Mouse (Mus musculus) right cerebral cortex, postnatal 14 days (tissue): ENCODE measurements around the gene Rac3.
"Not testable (repeated sequence)": the region's sequence is repeated elsewhere in the genome, so short reads cannot be mapped to it uniquely, and the experiment has no call there.

Experiments
- DNase-seq: peaks from one replicate; pipeline ENCODE4 v3.0.0; 2022

Rac3 gene

DNA sequence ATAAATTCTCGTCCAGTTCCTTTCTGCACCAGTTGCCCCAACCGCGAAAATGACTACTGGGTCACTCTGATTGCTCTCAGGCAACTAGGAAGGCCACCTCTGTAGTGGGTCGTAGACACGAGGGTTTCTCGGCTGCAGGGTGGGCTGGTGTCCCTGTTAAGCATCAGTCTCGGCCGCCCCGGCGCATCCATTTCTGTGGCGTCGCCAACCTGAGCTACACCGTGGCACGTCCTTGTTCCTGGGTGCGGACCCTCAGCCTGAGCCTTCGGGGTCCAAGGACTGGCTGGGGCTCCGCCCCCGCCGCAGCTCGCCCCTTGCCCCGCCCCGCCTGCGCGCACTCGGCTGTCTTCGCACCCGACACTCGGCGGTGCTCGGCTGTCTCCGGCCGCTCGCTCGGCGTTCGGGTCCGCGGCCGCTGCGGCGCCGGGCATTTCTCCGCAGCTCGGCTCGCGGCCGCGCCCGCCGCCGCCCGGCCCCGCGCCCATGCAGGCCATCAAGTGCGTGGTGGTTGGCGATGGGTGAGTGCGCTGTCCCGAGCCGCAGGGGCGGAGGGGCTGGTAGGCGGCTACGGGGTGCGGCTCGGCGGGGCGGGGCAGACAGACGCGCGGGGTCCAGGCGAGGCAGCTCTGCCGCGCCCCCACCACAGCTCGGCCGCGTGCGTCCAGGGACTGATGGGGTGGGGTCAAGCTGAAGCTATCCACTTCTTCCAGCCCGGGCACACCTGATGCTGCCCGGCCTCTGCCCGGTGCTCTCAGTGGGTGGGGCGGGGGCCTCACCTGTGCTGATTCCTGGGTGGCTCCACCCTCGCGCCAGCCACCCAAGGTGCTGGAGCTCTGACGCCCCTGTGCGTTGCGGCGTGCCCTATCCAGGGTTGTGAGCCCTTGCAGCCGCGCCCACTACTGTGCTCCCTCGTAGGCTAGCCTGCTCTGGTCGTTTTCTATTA is at the start of gene Rac3:
Rac3 (plus strand) TSS at position 347 of the 943 bp plus-strand sequence.
- peak; percentile 79 for DNase-seq

DNA sequence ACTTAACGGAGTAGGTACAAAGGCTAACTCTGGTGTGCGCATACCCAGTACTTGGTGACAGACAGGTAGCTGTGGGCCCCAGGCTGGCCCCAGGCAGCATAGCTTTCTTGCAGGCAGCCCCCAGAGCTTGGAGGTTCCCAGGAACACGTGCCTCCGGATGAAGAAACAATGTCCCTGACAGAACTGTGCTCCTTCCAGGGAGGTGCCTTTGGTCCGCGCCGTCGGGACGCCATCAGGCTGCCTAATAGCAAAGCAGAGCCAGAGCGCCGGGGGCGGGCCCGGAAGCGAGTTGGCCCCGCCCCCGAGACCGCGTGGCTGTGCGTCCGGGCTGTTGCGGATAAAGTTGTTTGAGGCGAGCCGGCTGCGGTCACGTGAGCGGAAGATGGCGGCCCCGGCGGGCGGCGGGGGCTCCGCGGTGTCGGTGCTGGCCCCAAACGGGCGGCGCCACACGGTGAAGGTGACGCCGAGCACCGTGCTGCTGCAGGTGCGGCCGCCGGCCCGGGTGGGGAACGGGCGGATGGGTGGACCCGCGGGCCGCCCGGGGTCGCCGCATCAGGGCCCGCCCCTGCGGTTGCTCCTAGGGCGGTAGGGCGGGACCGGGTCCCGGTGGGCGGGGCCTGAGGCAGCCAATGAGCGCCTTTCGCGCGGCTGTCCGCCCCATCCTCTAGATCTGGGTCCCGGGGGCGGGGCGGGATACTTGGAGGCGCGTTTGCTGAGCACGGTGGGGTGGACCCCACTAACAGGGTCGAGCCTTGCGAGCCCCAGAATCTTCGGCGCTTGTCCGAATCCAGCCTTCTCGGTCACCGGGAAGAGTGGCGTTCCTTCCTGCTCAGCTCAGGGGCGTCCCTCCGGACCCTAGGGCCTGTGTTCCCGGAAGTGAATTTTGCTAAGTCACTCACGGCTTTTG is 48.3 kb upstream of the Rac3 start, which contains the start of gene Aspscr1:
Aspscr1 (plus strand) TSS at position 287 of the 907 bp plus-strand sequence.
- peak; percentile 95 for DNase-seq

DNA sequence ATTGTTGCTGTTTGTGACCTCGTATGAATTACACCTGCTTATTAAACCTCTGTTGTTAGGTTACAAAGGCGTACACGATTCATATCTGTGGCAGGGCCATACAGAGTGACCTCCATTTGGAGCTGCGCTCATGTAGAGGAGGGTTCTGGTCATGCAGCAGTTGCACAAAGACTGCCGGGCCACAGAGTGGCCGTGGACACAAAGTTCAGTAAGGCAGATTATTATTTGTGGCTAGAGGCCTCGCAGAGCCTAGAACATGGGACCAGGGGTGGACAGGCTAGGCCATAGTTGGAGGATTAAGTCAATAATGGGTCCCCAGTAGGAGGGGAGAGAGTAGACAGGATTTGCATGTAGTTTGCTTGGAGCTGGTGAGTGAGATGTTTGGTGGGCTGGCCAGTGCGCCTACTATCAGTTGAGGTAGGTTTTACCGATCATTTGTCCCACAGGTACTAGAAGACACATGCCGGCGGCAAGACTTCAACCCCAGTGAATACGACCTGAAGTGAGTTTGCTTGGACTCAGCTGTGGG is 47.6 kb upstream of the Rac3 start:
- no peak for DNase-seq

DNA sequence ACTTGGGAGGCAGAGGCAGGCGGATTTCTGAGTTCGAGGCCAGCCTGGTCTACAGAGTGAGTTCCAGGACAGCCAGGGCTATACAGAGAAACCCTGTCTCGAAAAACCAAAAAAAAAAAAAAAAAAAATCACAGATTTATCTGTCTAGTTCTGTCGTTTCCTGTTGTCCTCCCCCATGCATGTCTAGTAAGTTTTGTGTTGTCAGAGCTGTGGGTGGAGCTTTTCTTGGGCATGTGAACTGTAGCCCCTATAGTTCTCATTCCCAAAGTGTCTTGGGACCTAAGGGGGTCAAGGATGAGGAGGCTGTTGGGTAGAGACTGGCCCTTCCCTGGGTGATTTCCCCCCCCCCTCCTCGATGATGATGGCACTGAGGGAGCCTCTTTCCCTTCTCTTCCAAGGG is 45.4 kb upstream of the Rac3 start:
- not testable (repeated sequence) for DNase-seq

DNA sequence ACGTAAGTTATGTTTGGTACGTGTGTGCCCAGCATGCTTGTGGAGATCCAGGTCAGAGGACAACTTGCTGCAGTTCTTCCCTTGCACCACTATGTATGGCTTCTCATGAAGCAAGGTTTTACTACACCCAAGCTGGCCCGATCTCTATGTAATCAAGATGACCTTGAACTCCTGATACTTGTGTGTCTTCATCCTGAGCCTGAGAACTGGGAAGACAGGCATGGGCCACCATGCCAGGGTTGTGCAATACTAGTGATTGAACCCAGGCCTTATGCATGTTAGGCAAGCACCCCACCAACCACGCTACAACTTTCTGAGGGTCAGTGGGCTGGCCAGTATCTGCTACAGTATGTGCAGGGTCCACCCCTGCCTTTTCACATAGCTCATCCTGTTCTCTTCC is 44.3 kb upstream of the Rac3 start:
- DNase-seq, result no peak

DNA sequence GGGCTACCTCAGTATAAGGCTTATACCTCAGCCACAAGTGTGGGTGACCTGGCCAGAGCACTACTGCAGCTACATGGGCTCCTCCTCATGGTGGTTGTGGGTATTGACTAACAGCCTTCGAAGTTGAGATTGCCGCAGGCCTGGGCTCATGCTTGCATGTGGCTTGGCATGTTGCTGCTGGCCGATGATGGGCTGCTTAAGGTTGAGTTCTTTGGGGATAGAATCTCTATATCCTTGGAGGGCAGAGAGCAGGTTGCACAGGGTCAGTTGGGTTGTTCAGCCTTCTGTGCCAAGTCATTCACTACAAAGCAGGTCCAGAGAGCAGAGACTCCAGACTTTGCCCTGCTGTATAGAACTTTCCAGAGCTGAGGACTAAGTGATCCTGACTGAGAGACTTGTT is 41.4 kb upstream of the Rac3 start:
- DNase-seq, result no peak

DNA sequence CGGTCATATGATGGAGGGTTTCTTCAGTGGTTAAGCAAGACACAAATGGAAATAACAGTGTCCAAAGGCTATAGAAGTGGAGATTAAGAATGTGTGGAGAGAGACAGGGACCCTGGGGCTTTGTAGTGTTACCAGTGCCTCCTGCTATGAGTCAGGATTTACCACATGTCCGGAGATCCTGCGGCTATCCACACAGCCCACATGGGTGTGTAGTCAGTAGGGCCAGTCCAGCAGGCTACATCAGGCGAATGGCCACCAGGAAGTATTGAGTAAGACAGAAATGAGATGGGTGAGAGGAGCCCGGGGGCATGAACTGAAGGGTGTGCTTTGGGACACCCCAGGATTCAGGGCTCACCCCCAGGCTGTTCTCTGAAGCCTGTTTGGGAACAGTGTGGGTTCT is 38.6 kb upstream of the Rac3 start:
- no peak for DNase-seq

DNA sequence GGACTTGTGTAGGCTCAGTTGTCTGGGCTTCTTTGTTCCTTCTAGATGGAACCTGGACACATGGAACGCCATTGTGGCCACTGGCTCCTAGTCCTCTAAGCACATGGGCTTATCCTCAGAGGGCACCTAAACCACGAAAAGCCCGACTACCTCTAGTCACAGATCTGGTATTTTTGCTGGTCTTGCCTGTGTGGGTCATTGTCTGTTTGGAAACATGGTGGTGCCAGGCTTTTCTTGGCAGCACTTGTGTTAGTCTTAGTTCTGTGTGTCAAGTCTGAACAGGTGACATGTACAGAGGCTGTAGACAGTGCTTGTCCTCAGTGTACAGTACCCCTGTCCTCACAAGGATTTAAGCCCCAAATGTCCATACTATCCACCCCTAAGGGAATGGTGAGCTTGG is 37.7 kb upstream of the Rac3 start:
- no peak for DNase-seq

DNA sequence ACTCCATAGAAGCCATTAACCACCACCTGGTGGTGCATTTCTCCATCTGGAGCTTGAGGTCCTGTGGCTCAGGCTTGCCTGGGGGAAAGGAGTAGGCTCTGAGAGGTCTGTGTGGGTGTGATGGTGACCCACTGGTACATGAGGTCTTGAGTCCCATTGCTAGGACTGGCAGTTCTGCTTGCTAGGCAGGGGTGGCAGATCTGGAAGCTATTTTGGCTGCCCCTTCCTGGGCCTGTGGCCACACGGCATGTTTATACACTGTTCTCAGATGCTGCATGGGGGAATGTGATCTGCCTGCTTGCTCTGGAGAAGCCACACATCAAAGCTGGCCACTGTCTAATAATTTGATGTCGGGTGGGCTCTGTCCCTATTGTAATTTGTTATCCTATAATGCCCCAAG is 37.2 kb upstream of the Rac3 start:
- DNase-seq, result no peak

DNA sequence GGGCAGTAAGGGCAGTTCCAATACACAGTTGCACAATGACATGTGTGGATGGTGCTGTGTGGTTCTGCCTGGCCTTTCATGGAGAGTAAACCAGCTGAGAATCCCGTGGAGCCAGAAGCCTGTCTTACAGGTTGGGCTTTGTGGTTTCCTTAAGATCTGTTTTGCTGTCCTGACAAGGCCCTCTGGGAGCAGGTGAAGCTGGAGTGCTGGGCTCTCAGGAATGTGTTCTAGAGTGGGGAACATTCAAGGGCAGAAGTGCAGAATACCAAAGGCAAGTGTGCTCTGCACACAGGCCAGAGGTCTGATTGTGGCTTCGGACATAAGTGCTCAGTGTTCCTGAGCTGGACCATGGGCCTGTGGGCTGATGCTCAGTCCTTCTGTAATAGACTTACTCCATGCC is 36.6 kb upstream of the Rac3 start:
- no peak for DNase-seq

DNA sequence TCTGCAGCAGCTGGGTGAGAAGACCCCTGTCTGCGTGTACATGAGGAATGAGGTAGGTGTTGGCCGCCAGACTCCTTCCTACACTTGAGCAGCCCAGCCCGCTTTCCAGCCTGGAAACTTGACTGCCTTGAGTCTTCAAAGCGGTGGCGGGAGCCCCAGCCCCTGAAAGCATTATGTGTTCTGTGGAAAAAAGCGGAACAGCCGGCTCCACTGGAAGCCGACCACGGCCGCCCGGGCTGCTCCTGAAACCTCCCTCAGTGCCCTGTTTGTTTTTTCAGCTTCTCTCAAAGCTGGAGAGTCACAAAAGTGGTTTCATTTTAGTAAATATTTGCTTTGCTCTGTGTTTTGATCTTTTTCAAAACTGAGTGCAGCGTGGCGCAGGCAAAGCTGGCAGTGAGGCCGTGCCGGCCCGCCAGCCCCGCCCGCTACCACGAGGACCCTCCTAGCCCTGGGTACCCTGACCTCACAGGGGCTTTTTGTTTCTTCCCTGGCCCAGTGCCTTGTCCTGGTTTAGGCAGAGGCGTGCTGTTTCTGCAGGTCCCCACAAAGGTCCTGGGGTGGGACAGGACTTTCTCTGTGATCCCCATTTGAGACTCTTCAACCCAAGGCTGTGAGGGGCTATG is 34.5 kb upstream of the Rac3 start:
- no peak for DNase-seq

DNA sequence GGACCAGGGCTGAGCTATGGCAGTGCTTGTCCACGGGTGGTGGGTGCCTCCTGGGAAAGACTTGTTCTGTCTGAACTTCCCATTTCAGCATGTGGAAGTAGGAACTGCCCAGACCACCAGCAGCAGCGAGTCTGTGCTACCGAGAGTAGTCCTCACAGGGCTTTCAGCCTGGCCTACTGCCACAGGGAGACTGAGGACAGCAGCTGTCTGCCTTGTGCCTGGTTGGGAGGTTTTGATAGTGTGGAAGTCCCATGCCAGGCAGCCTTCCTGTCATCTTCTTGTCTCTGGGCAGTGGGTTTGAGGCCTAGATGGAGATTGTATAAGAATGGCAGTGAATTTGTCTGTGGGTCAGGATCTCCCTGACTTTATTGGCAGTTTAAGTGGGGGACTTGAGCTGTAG is 31.9 kb upstream of the Rac3 start:
- no peak for DNase-seq

DNA sequence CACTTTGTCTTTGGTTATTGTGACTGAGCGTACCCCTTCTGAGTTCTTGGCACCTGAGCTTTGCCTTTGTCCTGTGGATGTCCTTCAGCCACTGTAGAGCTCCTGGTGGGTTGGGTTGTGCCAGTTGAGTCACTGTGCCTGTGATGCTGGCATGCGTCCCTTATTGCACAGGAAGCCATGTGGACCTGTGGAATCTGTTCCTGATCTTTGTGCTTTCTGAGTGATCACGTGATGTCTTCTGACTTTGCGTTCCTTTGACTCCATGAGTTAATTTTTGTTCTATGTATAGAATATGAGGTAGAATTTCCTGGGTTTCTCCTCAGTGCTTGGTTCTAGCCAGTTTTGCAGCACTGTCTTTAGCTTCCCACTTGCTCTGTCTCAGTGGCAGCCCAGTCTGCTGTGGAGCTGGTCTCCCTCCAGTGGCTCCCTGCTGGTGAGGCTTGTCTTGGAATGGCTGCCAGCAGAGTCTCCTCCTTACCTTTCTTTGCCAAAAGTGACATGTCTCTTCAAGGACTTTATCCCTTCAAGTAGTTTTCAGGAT is 28.7 kb upstream of the Rac3 start:
- DNase-seq, result no peak

DNA sequence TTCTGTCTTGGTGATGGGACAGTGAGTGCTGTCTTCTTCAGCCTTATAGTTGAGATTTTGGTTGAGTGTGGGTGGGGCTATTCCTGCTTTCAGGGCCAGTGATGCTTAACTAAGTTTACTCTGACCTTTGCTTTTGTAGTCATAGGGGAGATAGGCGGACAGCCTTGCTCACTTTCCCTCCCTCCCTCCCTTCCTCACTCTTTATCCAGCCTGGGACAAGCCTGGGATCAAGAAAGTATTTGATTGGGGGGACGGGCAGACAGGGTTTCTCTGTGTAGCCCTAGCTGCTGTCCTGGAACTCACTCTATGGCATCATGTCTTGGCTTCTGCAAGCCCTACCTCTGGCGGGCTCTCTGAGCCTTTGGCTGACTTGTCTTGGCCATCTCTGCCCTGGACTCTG is 27.8 kb upstream of the Rac3 start:
- DNase-seq, result no peak

DNA sequence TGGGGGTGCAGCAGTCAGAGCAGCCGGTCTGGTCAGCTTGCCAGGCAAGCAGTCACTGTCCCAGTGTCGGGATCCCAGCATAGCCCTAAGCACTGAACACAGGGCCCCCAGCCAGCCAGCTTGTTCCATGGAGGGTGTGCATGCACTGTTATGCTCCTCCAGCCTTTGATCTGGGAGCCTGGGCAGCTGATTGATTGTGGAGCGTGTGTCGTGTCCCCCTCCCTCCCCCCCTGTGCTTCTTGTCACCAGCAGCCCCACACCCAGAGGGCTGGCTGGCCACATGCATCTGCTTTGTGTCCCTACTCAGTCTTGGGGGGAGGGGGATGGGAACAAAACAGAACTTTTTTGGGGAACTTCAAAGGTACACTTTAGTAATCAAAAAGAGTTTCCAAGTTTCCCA is 26.1 kb upstream of the Rac3 start:
- DNase-seq, result no peak

DNA sequence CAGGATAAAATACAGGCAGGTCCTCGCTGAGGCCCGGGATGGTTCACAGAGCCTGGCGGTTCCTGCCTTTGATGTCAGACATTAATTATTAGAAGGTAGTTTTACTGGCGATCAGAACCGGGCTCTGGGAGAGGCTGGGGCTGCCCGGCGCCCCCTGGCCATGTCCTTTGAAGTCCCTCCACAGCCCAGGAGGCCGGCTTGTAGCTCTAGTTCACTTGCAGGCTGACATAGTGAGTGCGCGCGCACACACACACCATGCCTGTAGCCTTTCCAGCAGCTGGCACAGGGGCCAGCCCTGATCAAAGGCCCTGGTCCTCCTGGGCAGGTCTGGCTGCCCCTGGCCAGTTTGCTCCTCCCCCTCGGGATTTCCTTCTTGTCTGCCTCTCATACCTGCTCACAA is 25.6 kb upstream of the Rac3 start:
- no peak for DNase-seq

DNA sequence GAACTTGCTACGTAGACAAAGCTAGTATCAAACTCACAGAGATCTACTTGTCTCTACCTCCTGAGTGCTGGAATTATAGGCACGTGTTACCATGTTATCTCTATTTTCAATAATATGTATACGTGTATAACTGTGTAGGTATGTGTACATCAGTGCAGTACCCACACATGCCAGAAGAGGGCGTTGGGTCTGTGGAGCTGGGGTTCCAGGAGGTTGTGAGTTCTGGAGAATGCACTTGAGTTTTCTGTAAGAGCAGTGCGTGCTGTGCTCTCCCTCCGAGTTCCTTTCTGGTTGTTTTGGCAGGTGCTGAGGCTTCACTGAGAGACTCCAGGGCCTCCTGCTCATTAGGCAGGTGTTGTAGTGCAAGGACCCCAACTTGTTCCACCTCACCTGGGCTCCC is 24.7 kb upstream of the Rac3 start:
- no peak for DNase-seq

DNA sequence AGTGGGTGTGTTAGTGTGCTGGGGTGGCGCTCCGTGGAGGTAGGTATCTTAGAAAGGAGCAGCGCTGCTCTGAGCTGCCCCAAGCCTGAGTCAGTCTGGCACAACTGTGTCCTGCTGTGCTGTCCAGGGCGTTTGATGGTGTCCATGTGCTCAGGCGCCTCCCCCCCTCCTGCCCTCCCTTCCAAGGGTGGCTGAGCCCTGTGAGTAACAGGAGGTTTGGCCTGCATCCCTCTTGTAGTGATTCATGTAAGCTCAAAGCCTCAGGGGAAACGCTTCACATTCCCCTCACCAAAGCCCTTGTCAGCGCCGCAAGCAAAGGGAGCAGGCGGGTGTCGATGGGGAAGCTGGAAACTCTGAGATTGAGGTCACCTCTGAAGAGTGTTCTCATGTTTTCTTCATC is 23.5 kb upstream of the Rac3 start:
- DNase-seq, result no peak

DNA sequence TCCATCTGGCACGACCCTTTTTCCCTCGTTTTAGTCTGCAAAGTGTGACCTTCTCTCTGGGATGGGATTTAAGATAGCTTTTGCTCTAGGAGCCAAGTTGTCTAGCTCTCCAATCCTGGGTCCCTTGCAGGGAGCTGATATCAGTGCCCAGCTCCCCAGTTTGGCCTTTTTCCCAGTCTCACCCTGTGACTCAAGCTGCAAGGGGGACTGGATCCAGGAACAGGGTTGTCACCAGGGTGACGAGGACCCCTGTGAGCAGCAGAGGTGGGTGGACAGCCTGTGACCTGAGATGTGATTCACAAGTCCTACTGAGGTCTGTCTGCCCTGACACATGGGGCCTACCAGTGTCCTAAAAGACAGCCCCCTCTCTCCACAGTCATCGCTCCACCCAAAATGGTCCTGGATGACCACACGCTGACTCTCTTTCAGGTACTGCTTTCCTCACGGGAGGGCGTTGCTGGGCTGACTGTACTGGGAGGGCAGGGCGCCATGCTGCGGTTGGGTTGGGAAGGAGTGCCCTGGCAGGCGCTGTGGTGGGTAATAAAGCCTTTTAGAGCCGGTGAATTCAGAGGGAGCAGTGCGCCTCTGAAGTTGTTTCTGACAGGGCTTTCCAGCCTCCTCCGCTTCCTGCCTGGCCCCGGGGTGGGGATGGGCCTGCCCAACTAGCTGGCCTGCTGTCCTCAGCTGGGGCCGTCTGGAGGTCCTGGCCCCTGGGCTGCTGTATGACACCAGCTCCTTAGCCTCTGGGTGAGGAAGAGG is 17.4 kb upstream of the Rac3 start:
- DNase-seq, result no peak

DNA sequence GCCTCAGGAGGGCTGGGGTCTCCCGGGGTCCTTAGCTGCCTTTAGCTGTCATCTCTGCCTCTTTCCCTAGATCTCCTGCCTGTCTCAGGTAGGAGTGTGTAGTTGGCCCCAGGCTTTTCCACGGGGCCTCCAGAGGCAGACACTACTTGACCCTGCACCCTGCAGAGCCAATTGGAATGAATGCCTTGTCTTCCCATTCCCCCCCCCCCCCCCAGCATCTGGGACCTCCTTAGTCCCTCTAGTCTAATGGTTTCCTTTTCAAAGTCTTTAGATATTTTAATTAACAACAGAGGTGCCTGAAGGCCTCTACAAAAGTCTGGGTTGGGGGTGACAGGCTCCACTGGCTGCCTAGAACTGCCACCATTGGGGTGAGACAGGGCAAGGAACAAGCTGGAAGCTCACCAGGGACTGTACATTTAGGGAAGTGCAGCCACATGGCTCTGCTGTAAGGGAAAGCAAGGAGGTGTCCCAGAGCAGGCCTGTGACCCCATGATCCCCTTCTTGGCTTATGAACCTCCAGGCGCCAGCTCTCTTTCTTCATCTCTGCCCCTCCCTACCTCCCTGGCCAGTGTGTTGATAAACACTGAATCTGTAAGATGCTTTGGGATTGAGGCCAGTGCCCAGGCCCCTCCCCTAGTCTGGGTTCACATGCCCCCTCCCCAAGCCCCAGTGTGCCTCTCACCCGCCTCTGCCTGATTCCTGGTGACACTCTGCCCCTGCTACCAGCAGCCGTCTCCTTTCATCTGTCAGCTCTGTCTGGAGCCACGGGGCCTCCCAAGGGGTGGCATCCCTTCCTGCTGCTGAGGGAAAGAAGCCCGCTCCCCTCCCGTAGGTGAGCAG is 16.6 kb upstream of the Rac3 start:
- DNase-seq, result no peak

DNA sequence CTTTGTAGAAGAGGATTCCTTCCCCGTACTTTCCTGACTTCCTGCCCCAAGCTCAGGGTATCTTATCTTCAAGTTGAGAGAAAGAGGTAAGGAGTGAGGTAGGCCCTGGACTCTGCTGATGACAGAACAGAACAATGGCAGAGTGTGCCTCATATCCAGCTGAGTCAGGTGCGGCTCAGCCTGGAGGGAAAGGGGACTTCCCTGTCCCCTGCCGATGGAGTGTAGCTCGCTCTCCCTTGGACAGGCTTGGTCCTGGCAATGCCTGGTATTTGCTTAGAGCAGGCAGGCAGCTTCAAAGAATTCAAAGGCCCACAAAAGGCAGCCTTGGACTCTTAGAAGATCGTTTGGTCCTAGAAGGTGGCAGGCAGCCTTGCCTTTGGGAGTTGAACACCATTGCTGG is 15.2 kb upstream of the Rac3 start:
- no peak for DNase-seq
